Mouse (Mus musculus) limb, embryonic 10.5 days (tissue): ENCODE measurements around the gene Fam83e. TPM values are rescaled to one million over a fixed set of nuclear protein-coding genes. Genes with fewer than 3 reads are reported as not detected.
A peak's percentile ranks its signal among the peaks of the same experiment; 100 is the strongest.

Source experiments
- DNase-seq: peaks from one replicate; pipeline ENCODE4 v3.0.0-alpha.2; 2017; ENCODE audit warnings: low spot score
- H3K27ac ChIP-seq: fragments of 300-500 bp; sonication (generic); 2 replicates; pipeline ENCODE4 v1.5.1; 2016; ENCODE audit warnings: mild to moderate bottlenecking
- H3K27me3 ChIP-seq: fragments of 300-500 bp; sonication (generic); 2 replicates; pipeline ENCODE4 v1.6.1; 2016; ENCODE audit warnings: low read depth, mild to moderate bottlenecking; ENCODE audit not compliant: poor library complexity, severe bottlenecking
- H3K36me3 ChIP-seq: fragments of 300-500 bp; sonication (generic); 2 replicates; pipeline ENCODE4 v1.6.1; 2016; ENCODE audit warnings: mild to moderate bottlenecking, moderate library complexity
- H3K4me1 ChIP-seq: fragments of 300-500 bp; sonication (generic); 2 replicates; pipeline ENCODE4 v1.6.1; 2016
- H3K4me3 ChIP-seq: fragments of 300-500 bp; sonication (generic); 2 replicates; pipeline ENCODE4 v1.5.1; 2016; ENCODE audit warnings: mild to moderate bottlenecking, moderate library complexity
- H3K9me3 ChIP-seq: fragments of 300-500 bp; sonication (generic); replicated peaks from 2 replicates; pipeline ENCODE4 v1.6.1; 2016; ENCODE audit warnings: mild to moderate bottlenecking
- WGBS: fragments of 180-500 bp; shearing (Covaris S2); methylation state at CpG from one replicate; pipeline ENCODE4 v1.1.7; 2016; 5-methylcytosine and 5-hydroxymethylcytosine counted together
- polyA plus RNA-seq: library from polyadenylated mRNA; unstranded; fragments of >200 nt; fragmentation: Nextera tagmentation; extraction: Ambion mirVana; gene quantifications from 2 replicates; pipeline ENCODE4 v1.2.1, GENCODE M21; 2016

Fam83e gene
- polyA plus RNA-seq, 1 experiment from 2014 or later, result 2.1 TPM

DNA sequence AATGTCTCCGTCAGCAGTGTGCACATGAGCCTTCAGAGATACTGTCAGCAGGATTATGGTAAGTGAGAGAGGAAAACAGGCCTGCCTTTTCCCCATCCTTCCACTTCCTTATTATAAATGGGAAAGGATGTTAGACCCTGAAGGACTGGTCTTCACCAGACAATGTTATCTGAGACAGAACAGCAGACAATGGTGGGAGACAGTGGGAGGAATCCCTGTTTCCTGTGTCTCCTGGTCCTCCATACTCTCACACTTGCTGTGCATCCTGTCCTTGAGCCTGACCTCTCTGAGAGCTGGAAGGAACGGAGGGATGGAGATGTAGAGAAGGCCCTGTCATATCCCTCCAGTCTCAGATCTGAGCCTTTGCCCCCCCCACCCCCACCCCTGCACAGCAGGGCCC lies 28.6 kb upstream of the Fam83e start:
- H3K27ac ChIP-seq, result 0 out of 2 replicates have a peak overlapping the region, but pooled peaks have one; percentile 30

GRCm38 (mm10) chr7:45693921-45694591 lies 27.0 kb upstream of the Fam83e start, which contains the start of gene Sec1:
TSS of gene Sec1 (minus strand) at chr7:45694402.
- Histone ChIP-seq H3K27ac (peak within 1 kb of the TSS; percentile 76), H3K4me3 (no peak within 1 kb of the TSS), H3K36me3 (no peaks in the 10 kb centered on the region), H3K9me3 (no peaks in the 10 kb centered on the region), H3K4me1 (peaks cover 30% of the 10 kb centered on the region), H3K27me3 (peaks cover 14% of the 10 kb centered on the region)
- WGBS, result 90% methylated on average over 50 of the region's 50 CpGs
- DNase-seq, result no peak

More for the DNA sequence above, 28.6 kb upstream of the Fam83e start:
- Histone ChIP-seq H3K27me3 (no peaks in the 10 kb centered on the region), H3K4me3 (no peak overlapping the region), H3K9me3 (no peaks in the 10 kb centered on the region), H3K36me3 (no peaks in the 10 kb centered on the region), H3K4me1 (peaks cover 33% of the 10 kb centered on the region)
- no peak for DNase-seq
- WGBS, result 85% methylated on average over 2 of the region's 2 CpGs

GRCm38 (mm10) chr7:45695098-45695497 lies 25.9 kb upstream of the Fam83e start:
- peak; percentile 76 for DNase-seq
- WGBS, result 14% methylated on average over 6 of the region's 6 CpGs

DNA sequence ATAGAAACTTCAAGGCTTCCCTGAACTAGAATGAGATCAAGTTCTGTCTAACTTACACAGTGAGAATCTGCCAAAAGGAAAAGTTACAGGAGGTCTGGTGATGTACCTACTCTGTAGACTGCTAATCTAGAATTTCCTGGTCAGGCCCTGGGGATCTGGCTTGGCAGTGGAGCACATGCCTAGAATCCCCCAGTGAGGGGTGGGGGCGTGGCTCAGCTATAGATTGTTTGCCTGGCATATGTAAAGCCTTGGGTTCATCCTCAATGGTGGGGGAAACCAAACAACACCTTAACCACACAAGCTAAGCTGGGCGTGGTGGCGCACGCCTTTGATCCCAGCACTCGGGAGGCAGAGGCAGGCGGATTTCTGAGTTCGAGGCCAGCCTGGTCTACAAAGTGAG lies 23.1 kb upstream of the Fam83e start:
- 87% methylated on average over 7 of the region's 7 CpGs for WGBS
- Histone ChIP-seq H3K36me3 (no peaks in the 10 kb centered on the region), H3K27me3 (peaks cover 40% of the 10 kb centered on the region), H3K27ac (no peak overlapping the region), H3K9me3 (no peaks in the 10 kb centered on the region), H3K4me3 (no peak overlapping the region), H3K4me1 (peaks cover 46% of the 10 kb centered on the region)
- no peak for DNase-seq

More at GRCm38 (mm10) chr7:45695098-45695497, 25.9 kb upstream of the Fam83e start:
- Histone ChIP-seq H3K9me3 (no peaks in the 10 kb centered on the region), H3K36me3 (no peaks in the 10 kb centered on the region), H3K27ac (peak overlapping the region; percentile 76), H3K4me1 (peaks cover 39% of the 10 kb centered on the region), H3K27me3 (peaks cover 25% of the 10 kb centered on the region), H3K4me3 (no peak overlapping the region)

- Histone ChIP-seq H3K27me3 (peaks cover 40% of the 10 kb centered on the region), H3K4me1 (peaks cover 51% of the 10 kb centered on the region), H3K36me3 (no peaks in the 10 kb centered on the region), H3K9me3 (no peaks in the 10 kb centered on the region), H3K27ac (peak within 1 kb of the TSS; percentile 72), H3K4me3 (peak within 1 kb of the TSS; percentile 51)
- no peak for DNase-seq
- 1% methylated on average over 36 of the region's 36 CpGs for WGBS
These were observed 21.4 kb upstream of the Fam83e start, which contains the start of gene Car11 for GRCm38 (mm10) chr7:45699523-45700141. TSS of gene Car11 (plus strand) at chr7:45699843.

GRCm38 (mm10) chr7:45700301-45701015 lies 20.6 kb upstream of the Fam83e start:
- Histone ChIP-seq H3K4me1 (peaks cover 47% of the 10 kb centered on the region), H3K27me3 (peaks cover 40% of the 10 kb centered on the region), H3K9me3 (no peaks in the 10 kb centered on the region), H3K36me3 (no peaks in the 10 kb centered on the region), H3K4me3 (peak overlapping the region; percentile 51), H3K27ac (peak overlapping the region; percentile 72)
- peak; percentile 73 for DNase-seq
- under 1% methylated on average over 20 of the region's 20 CpGs for WGBS

DNA sequence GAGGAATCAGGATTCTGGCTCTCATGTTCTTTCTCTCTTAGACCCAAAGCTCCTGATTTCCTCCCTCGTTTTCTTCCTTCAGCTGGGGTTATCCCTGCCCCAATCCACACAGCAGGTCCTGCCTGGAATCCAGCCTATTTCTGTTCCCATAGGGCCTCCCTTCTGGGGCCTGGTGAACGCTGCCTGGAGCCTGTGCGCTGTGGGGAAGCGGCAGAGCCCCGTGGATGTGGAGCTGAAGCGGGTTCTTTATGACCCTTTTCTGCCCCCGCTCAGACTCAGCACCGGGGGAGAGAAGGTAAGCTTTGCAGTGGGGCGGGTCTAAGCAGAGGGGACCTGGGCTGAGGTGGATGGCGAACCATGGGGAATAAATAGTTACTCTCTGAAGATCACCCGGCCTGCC lies 19.9 kb upstream of the Fam83e start:
- Histone ChIP-seq H3K36me3 (no peaks in the 10 kb centered on the region), H3K9me3 (no peaks in the 10 kb centered on the region), H3K27ac (peak overlapping the region; percentile 59; the same call in 1 of the 2 replicates), H3K4me3 (peak overlapping the region; percentile 51), H3K4me1 (peaks cover 49% of the 10 kb centered on the region), H3K27me3 (peaks cover 40% of the 10 kb centered on the region)
- WGBS, result 34% methylated on average over 11 of the region's 11 CpGs
- no peak for DNase-seq

DNA sequence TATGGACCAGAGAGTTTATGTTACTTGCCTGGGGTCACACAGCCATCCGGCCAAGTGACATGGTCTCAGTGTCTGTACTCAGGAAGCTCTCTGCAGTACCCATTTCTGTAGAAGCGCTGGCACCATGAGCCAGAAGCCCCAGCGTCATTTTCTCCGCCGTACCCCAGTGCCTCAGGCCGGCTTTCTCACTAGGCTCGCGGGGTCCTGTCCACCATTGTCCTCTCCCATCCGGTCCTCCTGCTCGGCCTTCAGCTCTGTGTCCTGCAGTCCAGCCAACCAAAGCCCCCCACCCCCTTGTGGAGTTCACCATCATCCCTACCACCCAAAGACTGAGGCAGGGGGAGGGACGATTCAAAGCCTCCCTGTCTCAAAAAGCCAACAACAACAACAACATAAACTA lies 19.4 kb upstream of the Fam83e start:
- no peak for DNase-seq
- Histone ChIP-seq H3K27ac (no peak overlapping the region), H3K4me3 (peak overlapping the region; percentile 51; the same call in 1 of the 2 replicates), H3K27me3 (peaks cover 40% of the 10 kb centered on the region), H3K9me3 (no peaks in the 10 kb centered on the region), H3K36me3 (no peaks in the 10 kb centered on the region), H3K4me1 (peaks cover 54% of the 10 kb centered on the region)
- 89% methylated on average over 11 of the region's 11 CpGs for WGBS

DNA sequence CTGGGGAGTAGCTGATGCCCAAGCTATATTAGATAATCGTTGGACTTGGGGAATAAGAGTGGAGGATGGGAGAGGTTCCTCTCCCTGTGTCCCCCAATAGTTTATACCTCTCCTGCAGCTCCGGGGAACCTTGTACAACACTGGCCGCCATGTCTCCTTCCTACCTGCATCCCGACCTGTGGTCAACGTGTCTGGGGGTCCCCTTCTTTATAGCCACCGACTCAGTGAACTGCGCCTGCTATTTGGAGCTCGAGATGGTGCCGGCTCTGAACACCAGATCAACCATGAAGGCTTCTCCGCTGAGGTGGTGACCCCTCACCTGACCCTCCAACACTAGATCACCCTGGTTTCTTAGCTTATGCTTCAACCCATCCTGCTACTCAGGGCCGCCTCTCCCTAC lies 18.7 kb upstream of the Fam83e start:
- H3K9me3 ChIP-seq, result no peaks in the 10 kb centered on the region
- peaks cover 40% of the 10 kb centered on the region for H3K27me3 ChIP-seq
- peaks cover 61% of the 10 kb centered on the region for H3K4me1 ChIP-seq
- WGBS, result 94% methylated on average over 11 of the region's 11 CpGs
- DNase-seq, result no peak
- no peak overlapping the region for H3K27ac ChIP-seq
- no peak overlapping the region for H3K4me3 ChIP-seq
- H3K36me3 ChIP-seq, result no peaks in the 10 kb centered on the region

DNA sequence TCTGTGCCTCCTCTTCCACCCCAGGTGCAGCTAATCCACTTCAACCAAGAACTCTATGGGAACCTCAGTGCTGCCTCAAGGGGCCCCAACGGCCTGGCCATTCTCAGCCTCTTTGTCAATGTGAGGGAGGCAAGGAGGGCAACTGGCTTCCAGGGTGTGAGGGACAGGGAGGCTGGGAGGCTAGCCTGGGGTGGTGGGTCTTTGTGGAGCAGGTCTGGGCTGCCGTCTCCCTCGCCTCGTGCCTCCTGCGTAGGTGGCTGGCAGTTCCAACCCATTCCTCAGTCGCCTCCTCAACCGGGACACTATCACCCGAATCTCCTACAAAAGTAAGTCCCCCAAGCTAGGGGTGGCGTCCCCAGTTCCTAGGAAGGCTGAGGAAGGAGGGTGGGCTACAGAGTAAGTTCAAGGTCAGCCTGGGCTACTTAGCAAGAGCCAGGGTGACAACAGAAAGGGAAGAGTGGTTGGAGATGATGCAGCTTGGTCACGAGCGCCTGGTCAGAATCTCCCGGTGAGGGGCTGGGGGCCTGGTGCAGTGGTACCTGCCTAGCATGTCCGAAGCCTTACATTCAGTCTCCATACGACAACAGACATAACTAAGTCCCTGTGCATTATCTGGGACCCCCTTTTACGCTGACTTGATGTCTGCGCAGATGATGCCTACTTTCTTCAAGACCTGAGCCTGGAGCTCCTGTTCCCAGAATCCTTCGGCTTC lies 18.0 kb upstream of the Fam83e start:
- WGBS, result 89% methylated on average over 17 of the region's 17 CpGs
- no peak for DNase-seq
- Histone ChIP-seq H3K36me3 (no peaks in the 10 kb centered on the region), H3K4me1 (peaks cover 68% of the 10 kb centered on the region), H3K27me3 (peaks cover 37% of the 10 kb centered on the region), H3K27ac (peak overlapping the region; percentile 88), H3K9me3 (no peaks in the 10 kb centered on the region), H3K4me3 (peak overlapping the region; percentile 81)

- peak overlapping the region; percentile 81 for H3K4me3 ChIP-seq
- H3K9me3 ChIP-seq, result no peaks in the 10 kb centered on the region
- H3K36me3 ChIP-seq, result no peaks in the 10 kb centered on the region
- no peak for DNase-seq
- peaks cover 30% of the 10 kb centered on the region for H3K27me3 ChIP-seq
- peak overlapping the region; percentile 88 for H3K27ac ChIP-seq
- 40% methylated on average over 12 of the region's 12 CpGs for WGBS
- H3K4me1 ChIP-seq, result peaks cover 74% of the 10 kb centered on the region
These were observed 17.4 kb upstream of the Fam83e start for GRCm38 (mm10) chr7:45703521-45704033.

- H3K27me3 ChIP-seq, result peaks cover 25% of the 10 kb centered on the region
- peak overlapping the region; percentile 88 for H3K27ac ChIP-seq
- under 1% methylated on average over 13 of the region's 13 CpGs for WGBS
- peak overlapping the region; percentile 81 for H3K4me3 ChIP-seq
- H3K36me3 ChIP-seq, result no peaks in the 10 kb centered on the region
- peak; percentile 76 for DNase-seq
- no peaks in the 10 kb centered on the region for H3K9me3 ChIP-seq
- H3K4me1 ChIP-seq, result peaks cover 79% of the 10 kb centered on the region
These were observed 16.9 kb upstream of the Fam83e start for GRCm38 (mm10) chr7:45704046-45704559.
